Mouse (Mus musculus) urinary bladder, postnatal 4 days (tissue): ENCODE measurements around the gene Pex6.

Source experiments
- DNase-seq, 2 experiments: peaks; one replicate each; pipeline ENCODE4 v3.0.0; 2021 to 2022; ENCODE audit warnings: low spot score in 2 of 2

Gene Pex6

DNA sequence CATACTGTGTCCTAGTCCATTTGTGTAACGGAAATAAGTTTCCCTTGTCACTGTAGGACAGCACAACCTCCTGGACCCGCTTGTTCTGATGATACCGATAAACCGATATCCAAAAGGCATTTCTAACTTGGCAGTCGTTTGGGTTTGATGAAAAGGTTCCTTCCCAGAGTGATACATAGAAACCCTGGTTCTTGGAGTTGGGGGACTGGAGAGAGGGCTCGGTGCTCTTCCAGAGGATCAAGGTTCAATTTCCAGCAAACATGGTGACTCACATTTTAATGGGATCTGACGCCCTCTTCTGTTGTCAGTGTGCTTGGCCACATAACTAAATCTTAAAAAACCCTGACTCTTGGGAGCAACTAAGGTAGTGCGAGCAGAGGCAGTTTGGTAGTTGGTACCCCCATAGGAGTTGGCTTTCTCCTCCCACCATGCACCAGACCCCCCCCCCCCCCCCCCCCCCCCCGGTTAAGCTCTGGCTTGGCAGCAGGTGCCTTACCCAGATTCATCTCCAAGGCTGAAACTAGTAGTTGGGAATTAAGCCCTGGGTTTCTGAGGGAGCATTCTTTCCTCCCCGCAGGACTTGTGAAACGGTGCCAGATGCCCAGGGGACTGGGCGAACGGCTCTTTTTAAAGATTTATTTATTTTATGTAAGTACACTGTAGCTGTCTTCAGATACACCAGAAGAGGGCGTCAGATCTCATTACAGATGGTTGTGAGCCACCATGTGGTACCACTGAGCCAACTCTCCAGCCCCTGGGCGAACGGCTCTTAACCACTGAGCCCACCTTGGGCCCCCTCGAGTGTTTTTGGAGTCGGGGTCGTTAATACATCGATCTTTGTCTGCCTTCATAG lies 62.2 kb downstream of the Pex6 start:
- no peak for DNase-seq

DNA sequence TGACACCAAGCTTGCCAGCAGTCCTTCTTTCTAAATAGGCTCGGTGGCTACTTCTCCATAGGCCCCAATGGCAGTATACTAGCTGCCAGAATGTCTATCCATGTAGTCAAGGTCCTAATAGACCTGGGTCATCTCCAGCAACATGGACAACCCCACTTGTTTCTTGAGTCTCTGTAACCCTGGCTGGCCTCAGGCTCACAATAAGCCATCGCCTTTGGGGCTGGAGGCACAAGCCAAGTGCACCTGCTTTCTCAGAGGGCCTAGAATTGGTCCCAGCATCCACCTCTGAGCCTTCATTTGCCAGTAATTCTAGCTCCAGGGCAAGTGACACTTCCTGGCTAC lies 62.8 kb downstream of the Pex6 start:
- DNase-seq = no peak

DNA sequence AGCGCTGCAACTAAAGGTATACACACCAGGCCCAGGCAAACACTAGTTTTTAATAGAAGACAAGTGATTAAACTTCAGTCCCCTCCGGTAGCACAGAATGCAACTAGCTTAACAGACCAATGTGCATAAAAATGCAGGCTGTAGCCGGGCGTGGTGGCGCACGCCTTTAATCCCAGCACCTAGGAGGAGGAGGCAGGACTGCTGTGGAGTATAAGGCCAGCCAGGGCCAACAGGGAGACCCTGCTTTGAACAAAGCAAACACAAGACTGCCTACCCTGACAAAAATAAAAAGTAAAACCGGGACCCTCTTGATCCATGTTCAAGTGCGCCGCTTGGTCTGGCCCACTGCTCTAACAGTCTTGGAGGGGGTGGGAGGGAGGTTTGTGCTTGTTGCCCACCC lies 63.8 kb downstream of the Pex6 start:
- DNase-seq = no peak
